Comparison of ENCODE assay signal across 11 mouse cellular contexts in the genomic region with DNA sequence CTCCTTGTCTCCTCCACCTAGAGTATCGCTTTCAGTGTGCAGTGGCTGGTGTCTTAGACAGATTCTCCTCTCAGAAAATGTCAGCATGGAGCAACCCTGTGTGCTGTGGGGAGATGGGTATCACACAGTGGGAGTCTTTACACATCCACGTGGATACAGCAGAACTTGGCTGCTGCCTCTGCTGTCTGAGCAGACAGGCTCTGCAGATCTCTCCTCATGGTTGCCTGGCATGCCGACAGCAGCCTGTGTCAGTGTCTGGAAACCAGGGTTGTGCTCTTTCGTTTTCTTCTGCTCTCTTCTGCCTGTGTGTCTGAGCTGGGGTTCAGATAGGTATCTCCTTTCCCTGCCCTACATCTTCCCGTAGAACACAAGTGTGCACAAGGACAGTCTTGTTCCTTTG.
DNase-seq lines count a peak whose midpoint lies in the region; ATAC-seq and TF ChIP-seq lines count a peak whose summit lies in the region.
"Had no signal": no experiment of that assay in that cellular context is flagged by ENCODE, and none has a peak within 500 bp of the region (broad histone marks: within the 10 kb centered on the region; RNA-seq: fewer than 3 reads in every experiment).

No protein-coding gene starts in this region.

- WGBS in cerebellum, adult 2 months: 14% methylated on average over 5 of the region's 5 CpGs
- WGBS in kidney, embryonic 15.5 days: 58% methylated on average over 5 of the region's 5 CpGs

- no peak overlapping the region for H3K27ac ChIP-seq in cerebellum, adult 2 months (ENCODE audit: insufficient read depth, low read length)
- no peak overlapping the region for H3K27ac ChIP-seq in kidney, embryonic 15.5 days
- H3K27ac ChIP-seq: lung, embryonic 15.5 days had no signal

- peak; percentile 34; the same call in 1 of the 2 replicates for ATAC-seq in frontal cortex, adult (ENCODE audit: low TSS enrichment)
- ATAC-seq in kidney, embryonic 15.5 days (replicated peaks; ENCODE audit: low FRiP score): no peak

- no peak for DNase-seq in frontal cortex, postnatal 25 days (ENCODE audit: low spot score in 2 of 2)
- DNase-seq in cerebellum, adult 2 months: peak; percentile 33 to 51
- peak; percentile 24 to 29 for DNase-seq in frontal cortex, postnatal 36 days (ENCODE audit: low spot score in 2 of 2)
- DNase-seq in right cerebral cortex, postnatal 14 days: peak; percentile 43
- no peak for DNase-seq in B cell, adult 2 months
- DNase-seq: gastrocnemius, postnatal 14 days; kidney, adult 2 months had no signal

- no peak for TF ChIP-seq POLR2A in cerebellum, adult 2 months (IDR thresholded peaks at IDR 0.05; ENCODE audit: borderline replicate concordance, insufficient read depth, low read length)

- TF ChIP-seq CTCF in cerebellum, adult 2 months (IDR thresholded peaks at IDR 0.05; ENCODE audit: borderline replicate concordance, insufficient read depth, low read depth, low read length): no peak

- no peak overlapping the region for H3K4me2 ChIP-seq in kidney, embryonic 15.5 days
- H3K4me2 ChIP-seq: heart, embryonic 12.5 days; lung, embryonic 15.5 days had no signal

- no peaks in the 10 kb centered on the region for H3K27me3 ChIP-seq in cerebellum, adult 2 months (ENCODE audit: control insufficient read depth, insufficient read depth, low read length)
- no peaks in the 10 kb centered on the region for H3K27me3 ChIP-seq in kidney, embryonic 15.5 days
- H3K27me3 ChIP-seq: lung, embryonic 15.5 days had no signal

- no peaks in the 10 kb centered on the region for H3K36me3 ChIP-seq in kidney, embryonic 15.5 days
- H3K36me3 ChIP-seq: heart, embryonic 12.5 days; lung, embryonic 15.5 days had no signal

- no peak overlapping the region for H3K9ac ChIP-seq in kidney, embryonic 15.5 days
- H3K9ac ChIP-seq: heart, embryonic 12.5 days; lung, embryonic 15.5 days had no signal

- peaks cover 15% of the 10 kb centered on the region for H3K4me1 ChIP-seq in cerebellum, adult 2 months (ENCODE audit: control insufficient read depth, insufficient read depth, low read length)
- no peaks in the 10 kb centered on the region for H3K4me1 ChIP-seq in kidney, embryonic 15.5 days
- H3K4me1 ChIP-seq: heart, embryonic 12.5 days had no signal

- H3K9me3 ChIP-seq in kidney, embryonic 15.5 days (replicated peaks): no peaks in the 10 kb centered on the region
- H3K9me3 ChIP-seq: heart, embryonic 12.5 days; lung, embryonic 15.5 days had no signal

- no peak overlapping the region for H3K4me3 ChIP-seq in cerebellum, adult 2 months (replicated peaks; ENCODE audit: insufficient read depth, low read depth, low read length)
- no peak overlapping the region for H3K4me3 ChIP-seq in kidney, embryonic 15.5 days (replicated peaks)
- H3K4me3 ChIP-seq: heart, embryonic 12.5 days; lung, embryonic 15.5 days had no signal

Comparison
In these comparisons a context has a peak if more than half of its experiments do, and no peak if none do; other contexts are left out.
1. DNase-seq: peak in cerebellum, adult 2 months (2 of 2), frontal cortex, postnatal 36 days (2 of 2) and right cerebral cortex, postnatal 14 days (single experiment); none in frontal cortex, postnatal 25 days (0 of 2) and B cell, adult 2 months (0 of 2).